Mouse (Mus musculus) megakaryocyte progenitor cell, adult 5-6 weeks (primary cell): ENCODE results near the gene Ccn2. TPM values are rescaled to one million over a fixed set of nuclear protein-coding genes. Genes with fewer than 3 reads are reported as not detected.

Source experiments
- ATAC-seq: replicated peaks from 2 replicates; pipeline ENCODE4 v1.8.0; 2016; ENCODE audit warnings: mild to moderate bottlenecking, moderate TSS enrichment, inconsistent platforms; ENCODE audit not compliant: poor library complexity
- total RNA-seq, 2 experiments: library from RNA; stranded (forward) in 1 of 2; stranded (reverse) in 1 of 2; fragments of 157-497, 149-512 nt in 1 of 2; fragments of 200-1000 nt in 1 of 2; gene quantifications; 2 replicates each; pipeline versions ENCODE4 v1.2.3 to v1.2.4; 2015 to 2017

Gene Ccn2
- total RNA-seq (2015) = not detected in 2 replicates
- total RNA-seq (2017) = not detected in 2 replicates

DNA sequence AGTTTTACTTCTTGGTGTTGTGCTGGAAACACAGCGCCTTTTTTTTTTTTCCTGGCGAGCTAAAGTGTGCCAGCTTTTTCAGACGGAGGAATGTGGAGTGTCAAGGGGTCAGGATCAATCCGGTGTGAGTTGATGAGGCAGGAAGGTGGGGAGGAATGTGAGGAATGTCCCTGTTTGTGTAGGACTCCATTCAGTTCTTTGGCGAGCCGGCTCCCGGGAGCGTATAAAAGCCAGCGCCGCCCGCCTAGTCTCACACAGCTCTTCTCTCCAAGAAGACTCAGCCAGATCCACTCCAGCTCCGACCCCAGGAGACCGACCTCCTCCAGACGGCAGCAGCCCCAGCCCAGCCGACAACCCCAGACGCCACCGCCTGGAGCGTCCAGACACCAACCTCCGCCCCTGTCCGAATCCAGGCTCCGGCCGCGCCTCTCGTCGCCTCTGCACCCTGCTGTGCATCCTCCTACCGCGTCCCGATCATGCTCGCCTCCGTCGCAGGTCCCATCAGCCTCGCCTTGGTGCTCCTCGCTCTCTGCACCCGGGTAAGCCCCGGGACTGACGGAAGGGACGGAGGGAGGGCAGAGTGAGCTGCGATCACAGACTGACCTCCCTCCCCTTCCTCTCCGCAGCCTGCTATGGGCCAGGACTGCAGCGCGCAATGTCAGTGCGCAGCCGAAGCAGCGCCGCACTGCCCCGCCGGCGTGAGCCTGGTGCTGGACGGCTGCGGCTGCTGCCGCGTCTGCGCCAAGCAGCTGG, at the start of gene Ccn2:
Gene Ccn2 (plus strand): TSS at position 193 of the 753 bp plus-strand sequence.
- ATAC-seq = peak; percentile 49

DNA sequence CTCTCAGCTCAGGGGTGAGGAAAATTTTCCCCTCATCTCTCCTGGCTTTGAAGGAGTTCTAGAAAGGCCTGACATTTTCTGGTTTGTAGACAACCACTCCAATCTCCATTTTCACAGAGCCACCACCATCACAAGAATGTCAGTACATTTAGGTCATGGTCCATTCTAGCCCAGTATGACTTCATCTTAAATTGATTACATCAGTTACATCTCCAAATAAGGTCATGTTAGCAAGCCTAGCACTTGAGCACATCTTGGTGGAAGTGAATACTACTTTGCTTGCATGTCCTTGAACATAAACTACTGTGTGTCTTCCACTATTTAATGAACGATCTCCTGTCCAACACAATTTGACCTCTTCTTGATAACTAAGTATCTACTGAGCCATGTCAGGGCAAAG, 42.4 kb upstream of the Ccn2 start:
- no peak for ATAC-seq

DNA sequence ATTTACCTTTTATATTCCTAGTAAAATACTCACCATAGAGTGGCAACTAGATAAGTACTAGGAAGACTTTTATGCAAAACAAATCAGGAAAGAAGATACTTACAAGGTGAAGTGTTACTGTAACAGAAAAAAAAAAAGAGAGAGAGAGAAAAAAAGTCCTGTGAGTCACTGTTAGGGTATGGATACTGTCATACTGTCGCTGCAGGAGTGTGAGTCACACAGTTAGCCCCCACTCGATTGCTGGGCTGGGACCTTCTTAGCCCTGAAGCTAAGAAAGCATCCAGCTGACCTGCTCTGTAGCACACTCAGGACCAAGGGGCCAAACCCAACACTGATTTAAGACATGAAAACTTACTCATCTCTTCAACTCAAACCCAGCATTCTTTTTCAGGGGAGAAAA, 41.2 kb upstream of the Ccn2 start:
- no peak for ATAC-seq

DNA sequence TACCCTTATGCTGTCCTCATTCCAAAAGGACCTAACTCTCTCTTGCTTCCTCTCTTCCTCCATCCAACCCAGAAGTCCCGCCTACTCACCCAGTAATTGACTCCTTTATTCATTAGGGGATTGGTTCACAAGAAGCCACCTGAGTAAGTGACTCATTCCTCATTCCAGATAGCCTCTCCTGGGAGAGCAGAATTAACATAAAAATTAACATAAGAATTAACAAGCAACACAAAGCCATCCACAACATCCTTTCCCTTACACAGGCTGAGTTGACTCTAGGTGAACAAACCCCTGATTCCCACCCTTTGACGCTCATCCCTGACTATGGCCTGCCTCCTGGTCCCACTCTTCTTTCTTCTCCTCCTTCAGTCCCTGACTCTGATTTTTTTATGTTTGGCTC, 36.9 kb upstream of the Ccn2 start:
- ATAC-seq = no peak

DNA sequence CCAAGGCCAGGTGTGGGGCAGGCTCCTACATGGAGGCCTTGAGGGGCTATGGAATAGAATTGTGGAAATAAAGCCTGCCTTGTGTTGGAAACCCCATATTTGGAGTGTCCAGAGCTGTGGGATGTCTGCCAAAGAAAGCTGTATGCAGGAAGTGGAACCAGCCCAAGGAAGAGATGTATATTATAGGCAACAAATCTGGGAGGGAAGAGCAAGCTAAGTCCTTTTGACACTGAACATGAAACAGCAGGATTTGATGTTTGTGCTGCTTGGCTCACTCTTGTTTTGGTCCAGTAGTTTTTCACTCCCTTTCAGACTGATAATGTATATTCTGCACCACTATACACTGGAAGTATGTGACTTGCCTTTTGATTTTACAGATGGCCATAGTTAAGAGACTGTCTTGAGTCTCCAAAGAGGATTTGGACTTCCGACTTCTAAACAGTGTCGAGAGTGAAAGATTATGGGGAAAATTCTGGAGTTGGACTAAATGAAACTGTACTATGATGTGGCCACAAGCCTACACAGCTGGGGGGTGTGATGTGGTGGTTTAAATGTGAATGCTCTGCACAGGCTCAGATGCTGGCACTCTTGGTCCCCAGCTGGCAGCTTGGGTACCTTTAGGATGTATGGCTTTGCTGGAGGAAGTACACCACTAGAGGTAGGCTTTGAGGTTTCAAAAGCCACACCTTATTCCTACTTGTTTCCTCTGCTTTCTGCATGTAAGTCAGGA, 25.4 kb upstream of the Ccn2 start:
- ATAC-seq = no peak

DNA sequence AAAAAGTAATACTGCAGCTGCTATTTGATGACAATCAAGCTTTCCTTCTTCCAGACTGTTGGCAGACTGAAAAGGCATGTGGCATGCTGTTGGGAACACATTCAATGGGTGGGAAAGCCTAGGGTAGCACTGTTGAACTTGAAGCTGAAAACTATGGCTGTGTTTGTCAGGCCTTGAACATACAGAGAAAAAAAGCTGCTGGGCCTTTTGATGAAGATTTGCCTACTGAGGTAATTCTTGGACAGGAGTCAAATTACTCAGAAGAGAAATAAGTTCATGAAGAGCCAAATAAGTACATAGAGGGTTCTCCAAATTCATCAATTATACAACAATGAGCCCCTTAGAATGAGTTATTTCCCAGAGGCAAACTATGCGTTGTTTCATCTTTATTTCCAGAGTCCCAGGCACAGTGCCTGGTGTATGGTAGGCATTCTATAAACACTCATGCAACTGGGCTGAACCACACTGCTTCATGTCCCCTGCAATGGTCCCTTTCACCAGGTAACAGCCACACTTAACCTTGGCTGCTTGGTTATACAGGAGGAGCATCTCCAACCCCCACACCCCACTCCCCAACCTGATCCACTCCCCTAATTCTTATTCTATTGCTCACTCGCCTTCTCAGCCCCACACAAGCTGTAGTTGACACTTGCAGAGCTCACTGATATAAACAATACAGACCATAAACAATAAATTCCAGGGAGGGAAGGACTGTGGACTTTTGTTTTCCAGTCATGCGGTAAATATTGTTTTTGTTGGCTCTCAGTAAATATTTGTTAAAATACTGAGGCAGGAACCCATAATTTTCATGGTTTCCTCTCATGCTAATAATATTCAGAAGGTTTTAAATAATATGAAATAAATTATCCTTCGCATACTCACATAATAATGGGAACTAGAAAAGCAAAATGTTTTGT, 22.9 kb upstream of the Ccn2 start:
- ATAC-seq = no peak

DNA sequence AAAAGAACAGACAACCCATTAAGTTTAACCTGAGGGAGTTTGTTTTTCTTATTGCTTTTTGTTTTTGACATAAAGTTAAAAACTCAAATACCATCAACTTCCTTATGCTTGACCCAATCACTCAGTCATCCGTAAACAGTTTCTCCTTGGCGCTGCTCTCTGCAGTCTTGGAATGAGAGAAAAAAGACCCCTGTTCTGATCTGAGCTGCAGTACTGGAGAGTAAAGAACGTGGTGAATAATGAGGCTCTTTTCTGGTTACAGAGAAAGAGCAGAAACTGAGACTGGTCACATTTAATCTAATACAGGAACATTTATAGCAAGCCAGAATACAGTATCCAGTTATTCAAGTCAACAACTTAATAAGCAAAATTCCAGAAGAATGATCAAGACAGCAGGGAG, 21.8 kb upstream of the Ccn2 start:
- no peak for ATAC-seq

DNA sequence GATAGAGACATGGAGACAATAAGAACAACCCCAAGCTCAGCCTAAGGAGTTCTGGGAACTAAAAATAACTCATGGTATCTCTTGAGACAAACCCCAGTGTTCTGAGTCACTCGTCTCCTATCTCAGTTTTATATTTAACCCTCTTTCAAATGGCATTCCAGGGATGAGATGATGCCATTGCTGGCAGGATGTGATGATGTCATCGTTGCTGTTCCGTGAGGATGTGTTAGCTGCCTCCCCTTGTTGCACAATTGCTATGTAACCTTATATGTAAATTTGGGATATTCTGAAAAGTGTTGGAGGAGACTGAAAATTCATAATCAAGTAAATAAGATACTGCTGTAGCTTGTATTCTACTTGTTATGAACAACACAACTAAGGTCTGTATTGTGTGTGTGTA, 14.2 kb upstream of the Ccn2 start:
- ATAC-seq = no peak

DNA sequence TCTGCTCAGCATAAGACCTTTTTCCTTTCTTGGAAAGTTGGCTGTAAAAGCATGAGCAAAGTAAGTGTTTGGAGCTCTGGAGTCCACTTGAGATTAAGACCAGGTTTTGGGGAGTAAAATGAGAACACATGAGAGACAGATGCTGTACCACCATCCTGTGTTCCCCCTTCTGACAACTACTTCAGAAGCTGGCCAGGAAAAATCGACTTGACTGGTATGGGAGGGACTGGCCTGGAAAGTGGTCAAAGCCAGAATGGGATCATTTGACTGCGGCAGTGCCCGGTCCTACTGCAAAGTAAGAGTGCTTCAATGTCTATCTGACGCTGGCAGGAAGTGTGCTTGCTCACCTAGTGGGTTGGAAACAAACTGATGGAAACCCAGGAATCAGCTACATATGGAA, 6.4 kb upstream of the Ccn2 start:
- no peak for ATAC-seq

DNA sequence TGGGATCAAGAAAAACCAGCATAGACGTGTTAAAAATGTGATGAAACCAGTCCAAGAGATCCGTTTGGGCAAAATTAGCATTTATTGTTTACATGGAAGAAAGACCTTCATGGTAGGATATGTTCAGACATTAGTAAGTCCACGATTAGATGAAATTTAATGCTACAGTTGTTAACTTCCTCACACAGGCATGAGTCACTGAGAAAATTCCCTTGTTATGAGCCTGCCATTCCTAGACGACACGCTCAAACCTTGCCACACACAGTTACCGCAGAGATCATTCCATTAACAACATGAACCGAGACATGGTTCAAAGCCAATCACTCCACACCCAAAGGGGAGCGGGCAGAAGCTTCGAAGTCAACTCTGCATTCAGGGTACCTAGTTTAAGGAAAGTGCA, 6.0 kb upstream of the Ccn2 start:
- no peak for ATAC-seq

DNA sequence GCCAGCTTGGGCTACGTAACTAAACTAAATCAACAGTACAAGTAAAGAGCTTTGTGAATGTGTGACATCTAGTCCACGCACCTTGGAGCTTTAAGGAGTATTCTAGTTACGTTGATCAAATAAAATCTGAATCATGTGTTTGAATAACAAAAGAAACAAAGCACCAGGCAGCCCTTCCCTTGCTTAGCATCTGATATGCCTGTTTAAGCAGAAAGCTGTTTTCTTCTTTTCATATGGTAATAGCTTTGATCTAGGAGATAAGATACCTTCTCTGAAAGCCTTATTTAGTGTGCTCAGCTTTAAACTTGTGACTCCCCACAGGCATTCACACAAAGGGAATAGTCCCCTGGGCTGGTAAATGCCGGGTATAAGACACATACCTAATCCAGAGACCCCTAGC, 4.7 kb upstream of the Ccn2 start:
- ATAC-seq = no peak

DNA sequence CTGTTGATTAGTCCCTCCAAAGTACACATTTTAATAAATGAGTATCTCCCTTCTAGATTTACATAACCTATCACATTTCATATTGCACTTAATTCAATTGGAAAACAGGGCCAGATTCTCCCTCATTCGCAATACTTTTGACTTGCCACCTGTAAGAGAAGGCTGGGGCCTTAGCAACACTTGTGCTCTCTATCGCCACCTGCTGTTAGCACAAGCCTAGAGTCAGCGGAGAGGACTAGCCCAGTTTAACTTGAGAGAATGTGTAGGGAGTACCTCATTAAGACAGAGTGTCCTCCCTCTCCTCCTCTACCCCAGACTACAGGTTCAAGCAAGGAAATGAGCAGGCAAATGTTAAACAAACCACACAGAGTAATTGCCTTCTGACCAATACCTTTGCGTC, 4.1 kb upstream of the Ccn2 start:
- peak; percentile 87 for ATAC-seq

DNA sequence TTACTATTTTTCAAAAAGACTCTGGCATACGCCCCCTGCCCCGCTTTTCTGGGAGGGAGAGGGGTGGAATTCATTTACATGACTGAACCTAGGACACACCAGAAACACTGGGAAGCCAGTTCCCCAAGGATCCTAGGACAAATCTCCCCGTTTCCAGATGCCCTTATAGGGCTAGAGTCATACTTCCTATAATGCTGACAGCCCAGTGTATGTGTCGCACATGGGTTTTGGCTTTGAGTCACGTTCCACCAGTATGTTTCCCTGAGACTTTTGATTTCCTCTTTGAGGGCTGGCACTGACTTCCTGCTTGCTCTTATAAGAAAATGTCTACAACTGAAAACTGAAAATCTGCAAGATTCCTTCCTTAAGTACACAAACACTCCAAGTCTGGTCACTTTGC, 3.5 kb upstream of the Ccn2 start:
- ATAC-seq = peak; percentile 63

DNA sequence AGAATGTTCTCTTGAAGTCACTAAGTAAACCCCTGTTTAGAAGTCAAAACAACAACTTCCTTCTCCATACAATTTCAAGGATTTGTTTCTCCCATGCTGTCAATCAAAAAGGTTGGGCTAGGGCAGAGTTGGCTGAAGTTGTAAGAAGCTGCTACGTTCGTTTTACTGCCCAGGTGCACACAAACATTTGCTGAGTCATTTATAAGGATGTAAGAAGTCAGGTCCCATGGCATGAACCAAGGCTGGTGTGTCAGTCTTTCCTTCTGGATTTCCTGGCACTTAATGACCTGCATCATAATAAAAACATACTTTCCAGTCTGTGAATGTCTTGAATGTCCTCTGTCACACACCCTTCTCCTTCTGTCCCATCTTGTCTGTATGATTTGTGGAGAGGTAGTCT, 2.9 kb upstream of the Ccn2 start:
- no peak for ATAC-seq

DNA sequence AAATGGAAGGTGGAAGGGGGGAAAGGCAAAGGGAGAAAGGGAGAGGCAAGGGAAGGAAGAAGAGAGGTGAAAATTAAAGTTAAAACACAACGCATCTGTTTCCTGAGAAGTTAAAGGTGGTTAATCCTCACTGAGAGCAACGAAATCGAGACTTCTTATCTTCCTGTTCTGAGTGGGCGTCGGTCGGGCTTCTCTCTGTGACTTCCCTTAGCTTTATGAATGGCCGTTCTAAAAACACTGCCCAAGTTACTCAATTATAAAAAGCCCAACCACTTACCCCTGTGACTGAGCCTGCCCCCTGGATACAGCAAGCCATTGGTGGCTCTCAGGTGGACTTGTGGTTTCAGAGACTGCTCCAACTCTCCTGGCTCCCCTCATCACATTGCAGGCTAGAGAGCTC, 2.3 kb upstream of the Ccn2 start:
- ATAC-seq = peak; percentile 32

DNA sequence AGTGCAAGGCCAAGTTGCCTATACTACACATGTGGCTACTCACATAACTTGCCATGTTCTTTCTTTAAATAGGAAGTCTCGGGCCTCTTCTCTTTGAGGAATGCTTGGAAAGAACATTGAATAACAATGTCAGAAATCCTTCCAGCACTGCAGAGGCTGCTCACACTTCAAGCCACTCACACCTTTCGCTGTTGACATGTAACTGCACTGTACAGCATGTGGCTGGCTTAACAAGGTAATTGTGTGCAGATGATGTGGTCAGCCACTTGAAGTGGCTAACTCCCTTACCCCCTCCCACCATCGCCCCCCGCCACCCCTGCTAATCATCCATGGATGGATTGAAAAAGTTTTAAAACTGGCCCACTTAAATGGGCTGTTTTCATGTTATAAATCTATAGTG, 1.7 kb upstream of the Ccn2 start:
- no peak for ATAC-seq

DNA sequence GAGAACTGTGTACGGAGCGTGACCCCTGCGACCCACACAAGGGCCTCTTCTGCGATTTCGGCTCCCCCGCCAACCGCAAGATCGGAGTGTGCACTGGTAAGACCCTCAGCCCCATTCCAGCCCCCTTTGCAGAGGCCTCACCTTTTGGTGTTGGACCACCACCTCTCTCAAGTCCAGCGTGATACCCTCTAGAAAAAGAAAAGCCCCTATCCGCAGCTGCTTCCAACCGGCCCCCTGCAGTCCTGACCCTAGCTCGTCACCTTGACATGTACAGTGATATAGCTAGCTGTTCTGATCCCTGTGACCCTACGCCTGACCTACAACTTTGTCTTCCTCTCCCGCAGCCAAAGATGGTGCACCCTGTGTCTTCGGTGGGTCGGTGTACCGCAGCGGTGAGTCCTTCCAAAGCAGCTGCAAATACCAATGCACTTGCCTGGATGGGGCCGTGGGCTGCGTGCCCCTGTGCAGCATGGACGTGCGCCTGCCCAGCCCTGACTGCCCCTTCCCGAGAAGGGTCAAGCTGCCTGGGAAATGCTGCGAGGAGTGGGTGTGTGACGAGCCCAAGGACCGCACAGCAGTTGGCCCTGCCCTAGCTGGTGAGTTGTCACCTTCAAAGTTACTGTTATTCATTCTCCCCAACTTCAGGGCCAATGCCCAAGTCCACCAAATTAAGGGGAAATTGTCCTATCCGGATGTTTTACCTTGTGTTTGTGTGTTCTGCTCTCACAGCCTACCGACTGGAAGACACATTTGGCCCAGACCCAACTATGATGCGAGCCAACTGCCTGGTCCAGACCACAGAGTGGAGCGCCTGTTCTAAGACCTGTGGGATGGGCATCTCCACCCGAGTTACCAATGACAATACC, 994 bp downstream of the Ccn2 start:
- ATAC-seq = no peak

DNA sequence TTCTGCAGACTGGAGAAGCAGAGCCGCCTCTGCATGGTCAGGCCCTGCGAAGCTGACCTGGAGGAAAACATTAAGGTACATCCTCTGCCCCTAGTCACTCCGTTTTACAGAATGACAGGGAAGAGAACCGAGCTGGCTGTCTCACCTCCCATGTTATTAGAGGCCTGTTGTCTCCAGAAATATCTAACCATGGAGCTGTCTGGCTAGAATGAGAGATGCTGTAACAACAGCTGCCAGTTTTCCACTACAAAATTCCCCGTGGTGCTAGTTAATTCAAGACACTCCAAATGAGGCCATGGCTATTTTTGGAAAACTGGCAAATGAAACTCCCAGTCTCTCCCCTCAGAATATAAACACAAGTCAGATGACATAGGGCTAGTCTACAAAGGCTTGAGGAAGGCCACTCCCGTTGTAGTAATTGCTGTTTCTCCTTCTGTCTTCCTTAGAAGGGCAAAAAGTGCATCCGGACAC, 1.7 kb downstream of the Ccn2 start:
- ATAC-seq = no peak

DNA sequence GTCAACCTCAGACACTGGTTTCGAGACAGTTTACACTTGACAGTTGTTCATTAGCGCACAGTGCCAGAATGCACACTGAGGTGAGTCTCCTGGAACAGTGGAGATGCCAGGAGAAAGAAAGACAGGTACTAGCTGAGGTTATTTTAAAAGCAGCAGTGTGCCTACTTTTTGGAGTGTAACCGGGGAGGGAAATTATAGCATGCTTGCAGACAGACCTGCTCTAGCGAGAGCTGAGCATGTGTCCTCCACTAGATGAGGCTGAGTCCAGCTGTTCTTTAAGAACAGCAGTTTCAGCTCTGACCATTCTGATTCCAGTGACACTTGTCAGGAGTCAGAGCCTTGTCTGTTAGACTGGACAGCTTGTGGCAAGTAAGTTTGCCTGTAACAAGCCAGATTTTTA, 2.5 kb downstream of the Ccn2 start:
- ATAC-seq = no peak

DNA sequence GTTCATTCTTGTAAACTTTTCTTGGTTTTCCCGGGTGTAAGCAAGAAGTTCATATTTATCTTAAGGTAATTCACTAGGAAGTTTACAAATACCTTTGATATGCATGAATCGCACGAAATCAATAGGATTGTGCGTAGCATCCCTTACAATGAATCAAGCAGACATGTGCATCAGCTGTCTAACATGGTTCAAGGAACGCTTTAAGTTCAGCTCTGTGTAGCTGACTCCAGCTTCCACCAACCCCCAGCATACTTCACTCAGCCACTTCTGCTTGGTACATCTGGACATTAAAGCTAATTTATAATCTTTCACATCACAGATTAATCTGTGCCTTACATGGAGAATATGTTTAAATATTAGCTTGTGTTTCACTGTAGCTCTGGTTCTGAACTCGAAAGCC, 3.5 kb downstream of the Ccn2 start:
- ATAC-seq = no peak

DNA sequence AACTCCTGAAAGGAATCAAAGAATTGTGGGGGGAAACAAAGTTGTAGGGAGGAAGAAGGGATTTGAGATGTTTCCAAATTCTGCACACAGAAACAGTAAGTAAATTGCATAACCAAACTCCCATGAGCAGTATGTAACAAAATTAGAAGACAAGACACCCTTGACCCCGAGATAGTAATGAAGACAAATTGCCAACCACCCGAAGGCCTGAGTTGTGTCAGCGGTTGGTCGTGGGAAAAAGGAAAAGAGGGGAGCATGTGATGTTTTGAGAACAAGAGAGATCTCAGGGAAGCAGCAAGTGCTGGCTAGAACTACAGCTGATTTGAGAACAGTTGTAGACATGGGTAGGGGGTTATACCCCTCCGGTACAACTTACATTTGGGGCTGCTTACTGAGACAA, 4.6 kb downstream of the Ccn2 start:
- no peak for ATAC-seq
